Mouse (Mus musculus): ENCODE measurements around the gene B3glct.
A peak's percentile ranks its signal among the peaks of the same experiment; 100 is the strongest.

- TF ChIP-seq POLR2A (IDR thresholded peaks at IDR 0.05; ENCODE audit: insufficient read length, low read depth) (no peak), TCF12 (IDR thresholded peaks at IDR 0.05; ENCODE audit: insufficient read depth, poor library complexity, severe bottlenecking) (no peak), CEBPB (IDR thresholded peaks at IDR 0.05; ENCODE audit: insufficient read depth, poor library complexity, severe bottlenecking) (no peak), E2F4 (IDR thresholded peaks at IDR 0.05; ENCODE audit: insufficient read depth) (no peak), MYOD1 (IDR thresholded peaks at IDR 0.05; ENCODE audit: control insufficient read depth in 1 of 3, insufficient read length in 2 of 3, low read depth in 2 of 3) (no peak), MYOG (IDR thresholded peaks at IDR 0.05; ENCODE audit: control insufficient read depth in 1 of 3, insufficient read depth in 1 of 3, insufficient read length in 2 of 3, low read depth in 2 of 3) (peak in 1 of 3 experiments; percentile 27), USF1 (IDR thresholded peaks at IDR 0.05; ENCODE audit: low read depth) (no peak), MAX (IDR thresholded peaks at IDR 0.05; ENCODE audit: low read depth) (no peak), SRF (IDR thresholded peaks at IDR 0.05; ENCODE audit: control insufficient read depth, insufficient read length, low read depth) (no peak), POLR2AphosphoS2 (IDR thresholded peaks at IDR 0.05; ENCODE audit: insufficient read length, low read depth) (no peak)
These were observed 91.6 kb downstream of the B3glct start for GRCm38 (mm10) chr5:149769666-149770065.

All from myocyte (in vitro differentiated cells).